Mouse (Mus musculus) lung, embryonic 16.5 days (tissue): ENCODE measurements around the gene Aplnr. TPM values are rescaled to one million over a fixed set of nuclear protein-coding genes. Genes with fewer than 3 reads are reported as not detected.

Source experiments
- ATAC-seq: fragments of 200-750 bp; cut with Nextera tagmentation; 2 replicates; pipeline ENCODE4 v1.8.0; 2017; ENCODE audit warnings: low read depth, mild to moderate bottlenecking, moderate library complexity
- H3K27ac ChIP-seq: fragments of 300-500 bp; sonication (generic); 2 replicates; pipeline ENCODE4 v1.5.1; 2014; ENCODE audit warnings: mild to moderate bottlenecking, control low read depth, low read length
- H3K27me3 ChIP-seq: fragments of 300-500 bp; sonication (generic); 2 replicates; pipeline ENCODE4 v1.6.1; 2014; ENCODE audit warnings: low read depth, low read length, mixed read lengths; ENCODE audit not compliant: control insufficient read depth, insufficient read depth
- H3K36me3 ChIP-seq: fragments of 300-500 bp; sonication (generic); 2 replicates; pipeline ENCODE4 v1.6.1; 2014; ENCODE audit warnings: low read length; ENCODE audit not compliant: control insufficient read depth, insufficient read depth
- H3K4me1 ChIP-seq: fragments of 300-500 bp; sonication (generic); replicated peaks from 2 replicates; pipeline ENCODE4 v1.6.1; 2014; ENCODE audit warnings: low read length, mixed read lengths; ENCODE audit not compliant: control insufficient read depth, insufficient read depth
- H3K4me2 ChIP-seq: fragments of 300-500 bp; sonication (generic); 2 replicates; pipeline ENCODE4 v1.6.1; 2014; ENCODE audit warnings: low read depth, low read length, control low read depth
- H3K4me3 ChIP-seq: fragments of 300-500 bp; sonication (generic); 2 replicates; pipeline ENCODE4 v1.5.1; 2014; ENCODE audit warnings: mild to moderate bottlenecking, low read length, control low read depth
- H3K9ac ChIP-seq: fragments of 300-500 bp; sonication (generic); 2 replicates; pipeline ENCODE4 v1.6.1; 2014; ENCODE audit warnings: low read length, control low read depth
- H3K9me3 ChIP-seq: fragments of 300-500 bp; sonication (generic); 2 replicates; pipeline ENCODE4 v1.6.1; 2016; ENCODE audit warnings: low read length; ENCODE audit not compliant: control insufficient read depth
- WGBS: fragments of 180-500 bp; shearing (Covaris S2); extraction: QIAGEN DNeasy Blood & Tissue Kit; methylation state at CpG from one replicate; pipeline ENCODE4 v1.1.7; 2014; 5-methylcytosine and 5-hydroxymethylcytosine counted together
- polyA plus RNA-seq: library from polyadenylated mRNA; unstranded; fragments of >200 nt; fragmentation: Nextera tagmentation; extraction: Ambion mirVana; gene quantifications from 2 replicates; pipeline ENCODE4 v1.2.1, GENCODE M21; 2015

Aplnr gene
- polyA plus RNA-seq, 1 experiment from 2014 or later: 194 TPM

DNA sequence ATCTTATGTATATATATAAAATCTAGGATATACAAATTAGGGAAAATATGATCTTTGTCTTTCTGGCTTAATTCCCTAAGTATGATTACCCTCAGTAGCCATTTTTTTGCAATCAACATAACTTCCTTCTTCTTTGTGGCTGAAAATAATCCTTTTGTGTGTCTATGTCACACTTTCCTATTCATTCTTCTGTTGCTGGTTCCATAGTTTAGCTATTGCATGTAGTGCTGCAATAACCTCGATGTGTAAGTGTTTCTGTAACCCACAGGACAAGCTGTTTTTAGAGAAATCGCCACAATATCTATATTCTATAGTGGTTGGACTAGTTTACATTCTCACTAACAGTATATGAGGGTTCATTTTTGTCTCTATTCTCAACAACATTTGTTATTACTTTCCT is 8.9 kb downstream of the Aplnr start:
- Histone ChIP-seq H3K9me3 (no peaks in the 10 kb centered on the region), H3K4me1 (no peaks in the 10 kb centered on the region)

DNA sequence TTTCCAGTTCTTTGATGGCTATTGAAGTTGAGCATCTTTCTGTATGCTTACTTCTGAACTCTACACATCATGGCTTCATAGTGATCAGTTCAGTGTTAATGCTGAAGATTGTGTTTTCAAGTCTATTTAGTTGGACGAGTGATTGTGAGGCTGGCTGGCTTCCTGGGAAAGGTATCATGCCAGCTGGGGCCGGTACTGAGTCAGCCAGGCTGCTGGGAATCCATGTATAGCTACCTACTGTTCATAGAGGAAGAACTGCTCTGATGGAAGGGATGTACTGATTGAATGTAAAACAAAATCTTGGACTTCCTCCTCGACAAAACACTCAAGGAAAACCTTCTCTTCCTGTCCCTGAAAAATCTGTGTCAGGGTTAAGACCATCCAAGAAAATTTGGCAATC is 9.3 kb downstream of the Aplnr start:
- Histone ChIP-seq H3K4me1 (no peaks in the 10 kb centered on the region), H3K27me3 (no peaks in the 10 kb centered on the region), H3K9me3 (no peaks in the 10 kb centered on the region), H3K4me2 (no peak overlapping the region), H3K4me3 (no peak overlapping the region), H3K27ac (no peak overlapping the region), H3K36me3 (no peaks in the 10 kb centered on the region), H3K9ac (no peak overlapping the region)
- no peak for ATAC-seq
- WGBS: 58% methylated on average over 3 of the region's 3 CpGs

More for the DNA sequence above, 8.9 kb downstream of the Aplnr start:
- ATAC-seq: no peak
- Histone ChIP-seq H3K4me3 (no peak overlapping the region), H3K27ac (no peak overlapping the region), H3K9ac (no peak overlapping the region), H3K36me3 (no peaks in the 10 kb centered on the region), H3K4me2 (no peak overlapping the region), H3K27me3 (no peaks in the 10 kb centered on the region)
- WGBS: 86% methylated on average over 2 of the region's 2 CpGs

DNA sequence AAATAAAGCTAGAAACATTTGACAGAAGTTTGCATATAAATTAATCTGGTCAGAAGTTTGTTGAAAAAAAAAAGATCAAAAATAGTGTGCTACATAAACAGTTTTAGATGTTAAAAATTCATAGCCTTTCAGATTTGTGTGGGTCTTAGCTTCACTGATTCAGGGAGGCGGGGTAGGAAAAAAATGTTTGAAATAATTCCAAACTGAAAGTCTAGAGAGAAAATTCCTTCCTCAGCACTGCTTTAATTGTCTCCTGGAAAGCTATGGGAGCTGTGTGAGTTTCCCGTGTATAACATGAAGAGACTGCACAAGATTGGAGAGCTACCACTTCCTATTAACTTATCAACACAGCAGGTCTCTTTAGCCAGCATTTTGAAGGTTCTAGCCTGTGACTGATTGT is 11.5 kb downstream of the Aplnr start:
- H3K4me3 ChIP-seq: no peak overlapping the region
- H3K36me3 ChIP-seq: no peaks in the 10 kb centered on the region
- no peak overlapping the region for H3K27ac ChIP-seq
- WGBS: 58% methylated on average over 2 of the region's 2 CpGs
- ATAC-seq: no peak
- H3K9me3 ChIP-seq: no peaks in the 10 kb centered on the region
- no peak overlapping the region for H3K9ac ChIP-seq
- H3K4me2 ChIP-seq: no peak overlapping the region
- H3K27me3 ChIP-seq: no peaks in the 10 kb centered on the region
- H3K4me1 ChIP-seq: no peaks in the 10 kb centered on the region

DNA sequence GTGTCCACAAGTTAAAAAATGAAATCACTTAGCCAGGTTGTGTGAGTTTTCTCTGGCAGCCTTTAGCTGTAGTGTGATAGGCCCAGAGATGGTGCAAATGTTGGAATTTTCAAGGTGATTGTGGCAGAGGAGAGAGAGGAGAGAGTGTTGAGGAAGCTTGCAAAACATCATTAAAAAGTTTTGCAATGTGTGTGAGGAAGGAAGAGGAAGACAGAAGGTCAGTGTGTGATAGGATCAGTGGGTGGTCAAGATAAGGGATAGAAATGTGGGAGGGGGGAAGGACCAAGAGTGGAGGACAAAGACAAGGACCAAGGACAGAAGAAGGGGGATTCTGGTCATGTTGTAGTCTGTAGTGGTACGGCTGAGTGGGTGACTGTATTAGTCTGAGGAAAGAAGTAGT is 14.3 kb downstream of the Aplnr start:
- no peaks in the 10 kb centered on the region for H3K9me3 ChIP-seq
- no peak overlapping the region for H3K4me2 ChIP-seq
- H3K27ac ChIP-seq: no peak overlapping the region
- no peaks in the 10 kb centered on the region for H3K27me3 ChIP-seq
- ATAC-seq: no peak
- no peaks in the 10 kb centered on the region for H3K36me3 ChIP-seq
- 73% methylated on average over 1 of the region's 1 CpGs for WGBS
- H3K4me3 ChIP-seq: no peak overlapping the region
- H3K4me1 ChIP-seq: no peaks in the 10 kb centered on the region
- H3K9ac ChIP-seq: no peak overlapping the region

DNA sequence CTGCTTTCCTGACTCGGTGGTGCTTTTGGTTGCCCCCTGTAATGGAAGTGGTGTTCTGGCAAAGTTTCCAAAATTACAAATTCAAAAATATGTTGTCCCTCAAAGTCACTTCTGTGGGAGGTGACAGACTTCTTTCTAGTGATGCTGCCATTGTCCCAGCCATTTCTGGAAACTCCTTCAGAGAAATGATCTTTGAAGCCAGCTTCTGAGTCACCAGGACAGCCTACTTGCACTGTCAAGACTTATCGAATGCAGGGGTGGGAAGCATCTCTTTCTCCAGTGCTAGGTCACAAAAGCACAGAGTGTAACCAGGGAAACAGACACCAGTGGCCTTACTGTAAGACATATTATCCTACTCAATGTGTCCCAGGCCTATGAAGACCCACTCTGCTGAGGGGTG is 15.2 kb downstream of the Aplnr start:
- no peak overlapping the region for H3K4me3 ChIP-seq
- H3K4me2 ChIP-seq: no peak overlapping the region
- H3K27me3 ChIP-seq: no peaks in the 10 kb centered on the region
- no peak for ATAC-seq
- 70% methylated on average over 2 of the region's 2 CpGs for WGBS
- H3K4me1 ChIP-seq: no peaks in the 10 kb centered on the region
- H3K9ac ChIP-seq: no peak overlapping the region
- no peaks in the 10 kb centered on the region for H3K9me3 ChIP-seq
- no peak overlapping the region for H3K27ac ChIP-seq
- H3K36me3 ChIP-seq: no peaks in the 10 kb centered on the region

DNA sequence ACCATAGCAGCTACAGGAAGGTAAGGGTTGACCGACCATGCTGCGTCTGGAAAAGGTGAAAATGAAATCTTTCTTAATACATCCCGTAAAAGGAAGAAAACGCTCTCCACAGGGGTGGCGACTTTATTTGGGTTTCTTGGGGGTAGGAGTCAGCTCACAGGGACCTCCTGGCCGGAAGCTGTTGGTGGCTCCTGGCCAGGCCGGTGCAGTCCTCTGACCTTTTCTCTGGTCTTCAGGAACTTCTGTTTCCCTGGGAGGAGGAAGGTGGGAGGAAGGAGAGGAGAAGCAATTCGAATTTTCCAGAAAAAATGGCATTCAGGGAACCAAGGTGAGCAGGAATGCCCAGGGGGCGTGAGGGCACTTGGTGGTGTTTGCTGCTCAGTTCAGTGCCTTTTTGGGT is 19.3 kb downstream of the Aplnr start:
- Histone ChIP-seq H3K4me2 (no peak overlapping the region), H3K27me3 (no peaks in the 10 kb centered on the region), H3K9ac (no peak overlapping the region), H3K9me3 (no peaks in the 10 kb centered on the region), H3K27ac (no peak overlapping the region), H3K4me1 (no peaks in the 10 kb centered on the region), H3K36me3 (no peaks in the 10 kb centered on the region), H3K4me3 (no peak overlapping the region)
- no peak for ATAC-seq
- 76% methylated on average over 9 of the region's 9 CpGs for WGBS

DNA sequence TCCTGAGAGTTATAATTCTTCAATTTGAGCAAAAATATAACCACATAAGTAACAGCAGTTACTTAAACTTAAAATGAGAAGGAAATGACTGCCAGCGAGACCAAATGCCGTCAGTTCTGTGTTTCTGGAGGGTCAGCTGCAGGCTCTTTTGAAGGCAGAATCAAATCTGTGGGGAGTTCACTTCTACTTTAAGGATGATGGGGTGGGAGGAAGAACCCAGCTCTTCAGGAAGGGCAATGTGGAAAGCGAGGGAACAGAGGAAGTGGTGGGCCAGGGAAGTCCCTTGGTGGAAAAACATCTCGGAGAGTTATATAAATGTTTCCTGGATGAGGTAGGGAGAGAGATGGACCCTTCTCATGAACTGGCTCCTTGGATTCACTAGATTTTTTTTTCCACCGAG is 20.1 kb downstream of the Aplnr start:
- ATAC-seq: no peak
- 76% methylated on average over 5 of the region's 5 CpGs for WGBS
- H3K36me3 ChIP-seq: no peaks in the 10 kb centered on the region
- H3K27ac ChIP-seq: no peak overlapping the region
- no peak overlapping the region for H3K4me3 ChIP-seq
- no peak overlapping the region for H3K9ac ChIP-seq
- no peaks in the 10 kb centered on the region for H3K9me3 ChIP-seq
- H3K4me1 ChIP-seq: 0 out of 2 replicates have a peak, but pooled peaks cover 4% of the 10 kb centered on the region
- no peak overlapping the region for H3K4me2 ChIP-seq
- no peaks in the 10 kb centered on the region for H3K27me3 ChIP-seq

DNA sequence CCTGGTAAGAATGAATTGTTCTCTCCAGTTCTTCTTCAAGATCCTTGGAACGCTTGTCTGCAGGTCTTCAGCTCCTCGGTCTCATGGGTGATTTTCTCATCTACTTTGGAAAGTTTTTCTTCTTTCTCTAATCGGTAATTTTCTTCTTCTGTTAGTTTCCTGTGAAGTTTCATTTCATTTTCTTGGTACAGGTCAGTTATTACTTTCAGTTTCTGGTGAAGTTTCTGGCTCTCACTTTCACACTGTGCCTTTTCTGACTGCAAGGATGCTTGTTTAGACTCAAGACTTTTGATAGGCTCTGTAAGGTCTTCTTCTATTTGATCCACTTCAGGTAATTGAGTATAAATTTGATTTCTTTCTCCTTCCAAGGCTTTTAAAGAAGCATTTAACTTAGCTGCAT is 21.4 kb downstream of the Aplnr start:
- Histone ChIP-seq H3K27ac (no peak overlapping the region), H3K4me3 (no peak overlapping the region), H3K4me2 (no peak overlapping the region), H3K9ac (no peak overlapping the region), H3K27me3 (no peaks in the 10 kb centered on the region), H3K9me3 (no peaks in the 10 kb centered on the region), H3K4me1 (peaks cover 7% of the 10 kb centered on the region; the same call in 1 of the 2 replicates), H3K36me3 (no peaks in the 10 kb centered on the region)
- 87% methylated on average over 3 of the region's 3 CpGs for WGBS
- no peak for ATAC-seq

DNA sequence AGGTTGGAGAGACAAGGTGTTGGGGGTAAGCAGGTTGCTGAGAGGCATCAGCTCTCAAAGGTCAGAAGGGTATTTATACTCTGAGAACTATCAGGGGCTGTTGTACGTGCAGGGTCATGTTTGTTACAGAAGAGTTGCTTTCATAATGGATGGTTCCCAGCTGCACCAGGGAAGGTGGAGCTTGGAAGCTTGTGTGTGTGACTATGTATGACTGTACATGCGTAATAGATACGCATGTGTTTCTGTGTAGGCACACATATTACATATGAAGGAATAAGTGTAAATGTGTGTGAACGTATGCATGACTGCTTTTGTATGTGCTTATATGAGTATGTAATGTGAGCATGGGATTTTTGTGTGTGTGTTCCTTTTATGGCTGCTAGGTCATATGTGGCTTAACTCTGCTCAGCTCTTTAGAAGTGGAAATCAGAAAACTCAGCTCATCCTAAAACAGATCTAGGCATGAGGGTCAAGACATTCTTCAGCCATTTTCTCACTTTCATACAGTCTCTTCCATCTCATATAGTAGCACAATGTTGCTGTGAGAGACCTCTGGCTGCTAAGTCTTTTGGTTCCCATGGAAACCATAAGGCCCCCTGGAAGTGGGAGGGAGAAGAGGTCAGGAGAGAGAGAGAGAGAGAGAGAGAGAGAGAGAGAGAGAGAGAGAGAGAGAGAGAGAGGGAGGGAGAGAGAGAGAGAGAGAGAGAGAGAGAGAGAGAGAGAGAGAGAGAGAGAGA is 25.0 kb downstream of the Aplnr start:
- Histone ChIP-seq H3K9ac (no peak overlapping the region), H3K4me1 (peaks cover 7% of the 10 kb centered on the region; the same call in 1 of the 2 replicates), H3K9me3 (no peaks in the 10 kb centered on the region), H3K27ac (no peak overlapping the region), H3K27me3 (no peaks in the 10 kb centered on the region), H3K4me3 (no peak overlapping the region), H3K4me2 (no peak overlapping the region), H3K36me3 (no peaks in the 10 kb centered on the region)
- 55% methylated on average over 4 of the region's 4 CpGs for WGBS
- no peak for ATAC-seq
